Mouse (Mus musculus): ENCODE measurements around the gene Synj2.

Gene Synj2

DNA sequence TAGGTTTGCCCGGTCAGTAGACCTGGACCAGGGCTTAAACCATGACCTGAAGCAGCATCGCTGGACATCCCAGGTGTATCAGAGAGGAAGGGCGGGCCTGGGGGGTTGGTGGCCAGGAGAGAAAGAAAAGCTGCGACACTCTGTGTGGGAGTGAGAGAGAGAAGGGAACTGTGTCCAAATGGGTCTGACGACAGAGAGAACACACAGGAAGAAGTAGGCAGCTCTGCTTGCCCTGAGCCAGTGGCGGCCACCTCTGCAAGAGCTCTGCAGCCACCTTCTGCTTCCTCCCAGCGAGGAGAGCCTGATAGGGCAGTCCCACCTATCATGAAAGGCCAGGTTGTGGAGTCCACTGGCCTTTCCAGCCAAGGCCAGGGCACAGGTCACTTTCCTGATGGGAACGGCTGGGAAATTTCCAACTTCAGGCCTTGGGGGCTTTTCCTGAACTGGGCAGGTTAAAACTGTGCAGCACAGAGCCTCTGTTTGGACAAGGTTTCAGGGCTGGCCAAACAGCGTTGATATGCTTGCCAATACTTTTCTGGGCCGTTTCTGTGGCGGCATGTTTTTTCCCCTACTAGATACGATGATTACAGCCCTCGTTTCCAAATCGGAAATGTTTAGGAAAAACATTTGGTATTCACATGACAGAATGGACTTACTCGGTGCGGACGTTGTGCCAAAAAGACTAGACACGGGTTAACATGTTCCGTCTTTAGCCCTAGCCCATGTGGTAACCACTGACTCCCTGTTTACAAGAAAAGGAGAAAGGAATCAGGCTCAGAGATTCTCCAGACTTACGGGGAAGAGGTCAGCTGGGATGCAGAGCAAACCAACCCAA lies 35.4 kb downstream of the Synj2 start:
- peak; percentile 67 for DNase-seq (ENCODE audit: low read depth)

DNA sequence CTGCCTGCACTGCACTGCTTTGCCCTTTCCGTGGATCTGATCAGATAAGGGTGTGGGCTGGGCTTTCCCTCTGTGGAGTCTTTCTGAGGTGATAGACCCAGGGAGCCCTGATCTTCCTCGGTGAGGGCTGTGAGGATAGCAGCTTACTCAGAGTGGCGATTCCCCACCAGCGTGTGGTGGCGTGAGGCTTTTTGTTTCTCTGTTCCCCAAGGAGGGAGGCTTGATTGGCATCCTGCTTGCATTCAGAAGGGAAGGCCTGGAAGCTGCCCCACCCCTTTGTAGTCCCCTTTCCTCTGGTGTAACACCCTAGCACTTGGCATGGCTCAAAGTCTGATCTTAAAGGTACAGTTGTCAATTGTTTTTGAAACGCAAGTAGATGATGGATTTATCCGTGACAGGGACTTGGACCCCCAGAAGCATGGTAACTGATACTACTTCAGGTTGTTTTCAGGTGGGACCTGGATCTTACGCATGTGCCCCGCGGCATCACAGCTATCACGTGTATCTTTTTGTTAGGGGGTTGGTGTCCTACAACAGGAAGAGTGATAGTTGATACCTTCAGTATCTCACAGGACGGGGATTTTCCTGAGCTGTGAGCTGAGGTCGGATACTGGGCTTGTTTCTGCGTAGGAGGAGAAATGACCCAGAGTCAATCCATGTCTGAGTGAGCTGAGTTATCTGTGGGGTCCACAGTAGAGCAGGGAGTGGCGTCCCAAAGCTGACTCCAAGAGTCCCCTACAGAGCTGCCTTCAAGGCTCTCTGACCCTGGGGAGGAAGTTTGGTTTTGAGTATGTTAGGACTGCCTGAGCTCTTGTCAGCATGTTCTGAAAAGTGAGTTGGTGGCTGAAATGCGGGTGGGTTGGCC lies 36.2 kb downstream of the Synj2 start:
- DNase-seq (ENCODE audit: low read depth): peak; percentile 78

DNA sequence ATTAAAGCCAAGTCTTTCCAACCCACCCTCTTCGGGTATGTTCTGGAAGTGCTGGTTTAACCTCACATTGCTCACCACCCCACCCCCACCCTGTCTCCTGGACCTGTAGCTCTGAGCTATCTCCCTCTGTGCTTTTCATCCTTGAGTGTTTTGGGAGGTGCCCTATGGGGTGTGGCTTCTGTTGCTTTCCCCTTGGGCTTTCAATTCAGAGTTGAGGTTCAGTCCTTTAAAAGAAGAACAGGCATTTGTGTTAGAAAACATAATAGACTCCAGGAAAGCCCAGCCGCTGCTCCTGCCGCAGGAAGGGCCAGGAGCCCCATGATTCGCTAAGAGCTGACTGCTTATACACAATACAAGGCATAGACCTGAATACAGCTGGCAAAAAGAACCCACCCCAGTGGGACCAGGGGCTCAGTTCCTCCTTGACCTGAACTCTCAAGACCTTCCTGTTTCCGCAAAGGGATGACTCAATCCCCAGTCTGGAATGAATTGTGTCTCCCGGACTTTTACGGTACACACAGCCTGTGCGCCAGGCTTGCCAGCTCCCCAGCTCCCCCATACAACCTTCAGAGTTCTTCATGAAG lies 36.9 kb downstream of the Synj2 start:
- no peak for DNase-seq (ENCODE audit: low read depth)

DNA sequence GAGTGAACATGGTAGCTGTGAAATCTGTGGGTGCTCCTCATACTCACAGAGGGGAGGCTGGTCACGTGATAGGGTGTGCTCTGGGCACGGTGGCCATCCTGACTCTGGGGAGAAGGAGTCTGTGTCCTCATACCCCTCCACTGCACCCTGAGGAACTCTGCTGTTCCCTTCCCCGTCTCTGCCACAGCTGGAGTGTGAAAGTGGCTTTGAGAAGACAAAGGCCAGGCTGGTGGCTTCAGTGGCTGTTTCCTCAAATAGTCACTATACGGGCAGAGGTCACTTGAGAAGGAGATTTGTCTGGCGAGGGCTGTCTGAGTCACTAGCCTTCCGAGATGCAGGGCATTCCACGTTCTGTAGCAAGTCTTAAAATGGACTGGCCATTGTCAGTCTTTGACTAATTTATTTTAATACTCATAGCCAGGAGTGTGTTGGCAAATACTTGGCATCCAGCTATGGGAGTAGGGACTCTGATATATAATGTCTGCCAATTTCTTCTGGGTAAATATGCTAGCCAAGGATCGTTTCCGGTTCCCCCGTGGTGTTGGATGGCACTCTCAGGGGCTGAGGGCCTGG lies 37.5 kb downstream of the Synj2 start:
- DNase-seq (ENCODE audit: low read depth): no peak

DNA sequence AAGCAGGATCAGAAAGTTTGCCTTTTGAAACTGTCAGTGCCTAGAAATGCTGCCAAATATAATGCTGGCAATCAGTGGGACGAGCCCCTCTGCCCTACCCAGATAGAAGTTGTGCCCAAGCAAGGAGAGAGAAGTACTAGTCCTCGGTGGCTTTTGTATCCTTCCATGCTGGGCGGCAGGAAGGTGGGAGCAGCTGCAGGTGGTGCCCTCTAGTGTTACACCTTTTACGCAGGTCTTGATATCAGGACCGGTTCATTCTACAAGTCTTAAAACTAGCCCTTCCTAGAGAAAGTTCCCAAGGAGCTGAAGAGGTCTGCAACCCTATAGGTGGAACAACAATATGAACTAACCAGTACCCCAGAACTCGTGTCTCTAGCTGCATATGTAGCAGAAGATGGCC lies 39.8 kb downstream of the Synj2 start:
- peak; percentile 53 for DNase-seq (ENCODE audit: low read depth)

DNA sequence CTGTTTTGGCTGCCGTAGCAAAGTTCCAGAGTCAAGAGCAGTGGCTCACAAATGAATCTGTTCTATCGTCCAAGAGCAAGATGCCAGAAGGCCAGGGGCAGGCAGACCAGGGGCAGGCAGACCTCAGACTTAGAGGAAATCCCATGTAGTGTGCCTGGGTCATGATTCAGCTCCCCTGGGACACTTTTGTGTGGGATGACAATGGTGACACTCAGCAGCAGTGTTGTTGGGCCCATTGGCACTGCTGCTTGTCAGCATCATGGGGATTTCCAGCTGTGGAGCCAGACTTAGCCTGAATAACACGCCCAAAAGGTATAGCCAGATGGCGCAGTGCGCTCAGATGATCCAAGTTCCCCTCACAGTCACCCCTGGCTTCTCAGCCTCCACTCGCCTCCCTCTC lies 42.1 kb downstream of the Synj2 start:
- no peak for DNase-seq (ENCODE audit: low read depth)

DNA sequence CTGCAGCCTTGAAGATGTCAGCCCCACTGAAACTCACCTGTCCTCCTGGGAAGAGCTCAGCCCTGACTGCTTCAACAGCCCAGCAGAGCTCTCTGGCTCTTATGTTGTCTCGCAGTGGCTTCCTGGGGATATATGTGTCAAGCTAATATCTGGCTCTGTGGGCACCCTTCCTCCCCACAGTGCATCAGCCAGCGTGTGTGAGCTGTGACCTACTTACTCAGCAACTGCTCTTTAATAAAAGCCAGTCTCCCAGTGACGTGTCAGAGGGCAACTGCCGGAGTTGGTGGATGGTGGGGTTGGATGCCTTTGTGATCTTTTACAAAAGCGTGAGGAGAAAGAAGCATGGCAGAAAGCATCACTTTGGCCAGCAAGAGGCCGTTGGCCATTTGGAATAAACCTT lies 42.8 kb downstream of the Synj2 start:
- DNase-seq (ENCODE audit: low read depth): no peak

DNA sequence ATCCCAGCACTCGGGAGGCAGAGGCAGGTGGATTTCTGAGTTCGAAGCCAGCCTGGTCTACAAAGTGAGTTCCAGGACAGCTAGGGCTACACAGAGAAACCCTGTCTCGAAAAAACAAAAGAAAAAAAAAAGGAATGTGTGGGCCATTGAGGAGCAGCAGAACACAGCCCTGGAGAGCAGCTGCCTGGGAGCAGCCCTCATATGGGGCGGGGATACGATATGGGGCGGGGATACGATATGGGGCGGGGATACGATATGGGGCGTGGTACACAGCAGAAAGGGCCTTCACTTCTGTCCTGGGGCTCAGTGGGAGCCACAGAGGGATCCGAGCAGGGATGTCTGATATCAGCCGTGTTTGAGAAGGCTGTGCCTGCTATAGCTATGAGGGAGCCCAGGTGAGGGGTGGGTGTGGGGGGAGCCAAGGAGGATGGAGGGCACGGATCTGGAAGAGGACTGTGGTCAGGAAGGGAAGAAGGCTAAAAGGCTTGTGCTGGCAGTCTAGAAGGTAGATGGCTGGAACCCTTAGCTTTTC lies 43.7 kb downstream of the Synj2 start:
- DNase-seq (ENCODE audit: low read depth): no peak

DNA sequence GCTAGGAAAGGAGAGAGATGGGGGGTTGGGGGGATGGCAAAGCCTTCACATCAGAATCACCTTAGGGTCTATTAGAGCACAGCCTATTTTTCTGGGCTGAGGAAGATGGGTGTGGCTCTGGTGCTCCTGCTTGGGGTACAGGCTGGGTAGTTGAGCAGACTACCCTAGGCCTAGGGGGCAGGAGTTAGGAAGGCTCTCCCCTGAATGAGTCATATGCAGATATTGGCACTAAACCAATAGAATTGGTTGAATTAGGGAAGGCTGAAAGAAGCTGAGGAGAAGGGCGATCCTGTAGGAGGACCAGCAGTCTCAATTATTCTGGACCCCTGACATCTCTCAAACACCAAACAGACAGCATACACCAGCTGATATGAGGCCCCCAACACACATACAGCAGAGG lies 44.2 kb downstream of the Synj2 start:
- no peak for DNase-seq (ENCODE audit: low read depth)

DNA sequence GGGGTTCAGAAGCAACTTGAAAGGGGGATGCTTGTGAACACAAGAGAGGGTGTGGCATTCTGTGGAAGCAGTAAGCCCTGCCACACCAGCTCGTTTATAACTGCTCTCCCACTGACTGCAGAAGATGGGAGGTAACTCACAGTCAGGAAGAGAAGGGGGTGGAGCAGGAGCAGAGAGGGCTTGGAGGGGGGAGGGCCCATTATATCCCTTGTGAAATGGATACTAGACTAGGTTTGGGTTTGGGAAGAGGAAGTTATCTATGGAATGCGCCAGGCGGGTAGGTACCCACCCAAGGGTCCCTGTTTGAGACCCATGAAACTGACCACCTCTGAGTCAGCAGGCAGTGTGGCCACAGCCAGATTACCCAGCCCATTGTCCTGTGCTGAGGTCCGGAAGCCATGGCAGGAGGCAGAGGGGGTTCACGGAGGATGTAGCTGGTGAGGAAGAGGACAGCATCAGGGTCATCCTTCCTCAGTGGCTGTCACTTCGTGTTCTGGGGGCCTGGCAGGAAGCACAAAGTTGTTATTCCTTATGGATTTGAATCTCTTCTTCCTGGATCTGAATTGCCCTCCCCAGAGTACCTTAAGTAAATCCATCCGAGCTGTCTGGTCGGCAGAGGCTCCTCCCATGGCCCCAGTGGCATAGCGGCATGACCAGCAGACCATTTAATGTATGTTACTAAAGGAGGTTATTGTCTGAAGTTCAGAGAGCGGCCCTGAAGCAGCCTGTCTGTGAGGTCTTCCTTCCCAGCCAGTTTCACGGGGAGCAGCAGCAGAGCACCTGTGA lies 46.4 kb downstream of the Synj2 start:
- no peak for DNase-seq (ENCODE audit: low read depth)

DNA sequence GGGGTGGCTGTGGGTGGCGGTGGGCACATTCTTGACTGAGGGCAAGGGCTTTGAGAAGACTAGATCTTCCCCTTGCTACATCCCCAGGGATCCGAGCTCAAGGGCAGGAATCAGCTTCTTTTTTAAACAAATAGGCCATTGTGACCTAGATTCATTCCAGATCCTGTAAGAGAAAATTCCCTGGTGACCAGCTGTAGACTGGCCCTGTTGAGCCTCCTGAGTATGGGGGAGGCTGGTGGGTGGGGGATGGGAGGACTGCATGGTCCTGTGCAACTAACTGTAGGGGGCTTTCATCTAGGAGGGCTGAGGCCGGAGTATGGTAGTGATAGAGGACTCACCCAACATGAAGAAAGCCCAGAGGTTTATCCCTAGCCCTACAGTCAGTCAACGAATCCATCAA lies 47.0 kb downstream of the Synj2 start:
- DNase-seq (ENCODE audit: low read depth): no peak

DNA sequence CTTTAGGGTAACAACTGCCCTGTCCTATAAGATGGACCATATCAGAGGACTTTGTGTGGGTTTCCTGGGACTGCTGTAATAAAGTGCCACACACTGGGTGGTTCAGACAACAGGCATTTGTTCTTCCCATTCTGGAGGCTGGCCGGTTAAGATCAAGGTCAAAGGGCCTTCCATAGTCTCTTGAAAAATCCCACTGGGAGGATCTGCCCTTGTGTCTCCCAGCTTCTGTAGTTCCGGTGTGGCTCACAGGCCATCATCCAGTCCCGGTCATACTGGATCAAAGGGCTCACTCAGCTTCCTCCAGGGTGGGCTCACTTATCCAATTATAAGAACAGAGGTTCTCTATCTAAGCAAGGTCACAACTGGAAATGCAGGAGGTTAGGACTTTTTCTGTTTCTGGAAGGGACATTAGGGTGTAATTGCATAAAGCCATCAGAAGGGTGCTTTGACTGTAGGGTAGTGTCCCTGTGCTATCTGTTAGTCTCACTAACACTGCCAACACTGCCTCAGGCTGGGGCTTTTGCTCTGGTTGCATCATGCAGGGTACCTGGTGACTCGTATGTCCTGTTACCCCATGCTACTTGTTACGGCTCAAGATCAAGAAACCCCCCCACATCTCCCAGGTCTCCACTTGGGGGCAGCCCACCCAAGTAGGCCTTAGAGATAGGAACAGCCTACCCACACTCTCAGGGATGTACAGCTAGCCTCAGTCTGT lies 51.9 kb downstream of the Synj2 start:
- DNase-seq (ENCODE audit: low read depth): no peak

DNA sequence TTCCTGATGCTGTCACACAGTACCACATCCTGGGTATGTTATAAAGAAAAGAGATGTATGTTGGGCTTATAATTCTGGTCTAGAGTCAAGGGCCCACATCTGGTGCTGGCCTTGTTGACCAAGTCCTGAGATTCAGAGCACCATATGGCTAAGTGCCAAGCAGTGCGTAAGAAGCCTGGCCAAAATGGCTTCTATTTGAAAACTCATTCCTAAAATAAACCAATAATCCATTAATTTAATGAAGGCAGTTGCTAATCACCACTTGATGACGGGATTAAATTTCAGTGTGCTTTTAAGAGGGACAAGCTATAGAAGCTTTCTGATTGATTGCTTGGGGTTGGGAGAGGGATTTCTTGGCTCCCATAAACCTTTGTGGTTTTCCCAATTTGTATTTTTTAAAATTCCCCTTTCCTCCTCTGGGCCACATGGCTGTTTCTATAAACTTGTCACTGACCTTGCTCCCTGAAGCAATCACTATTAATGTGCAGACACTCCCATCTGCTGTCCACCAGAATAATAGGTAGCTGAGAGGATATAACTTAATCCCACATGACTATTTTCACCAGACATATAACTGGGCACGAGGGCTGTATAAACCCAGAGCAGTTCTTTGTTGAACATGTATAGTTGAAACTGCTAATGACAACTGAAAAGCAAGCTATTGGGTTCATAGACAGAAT lies 52.6 kb downstream of the Synj2 start:
- DNase-seq (ENCODE audit: low read depth): no peak

DNA sequence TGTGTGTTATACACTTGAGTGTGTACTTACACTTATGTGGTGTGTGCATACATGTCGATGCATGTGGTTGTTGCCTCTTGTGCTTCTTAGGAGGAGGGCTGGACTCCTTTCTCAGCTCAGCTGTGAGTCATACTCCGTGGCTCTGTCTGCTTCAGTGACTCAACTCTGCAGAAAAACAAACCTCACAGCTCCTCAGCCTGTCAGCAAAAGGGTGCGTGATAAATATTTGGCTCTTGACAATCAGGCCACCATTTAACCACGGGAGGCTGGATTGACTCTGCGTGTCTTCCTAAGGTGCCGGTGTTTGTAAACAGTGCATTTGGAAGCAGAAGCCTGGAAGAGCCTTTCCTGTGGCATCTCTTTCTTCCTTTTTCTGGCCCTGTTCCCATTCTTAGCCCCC lies 53.5 kb downstream of the Synj2 start:
- DNase-seq (ENCODE audit: low read depth): no peak

DNA sequence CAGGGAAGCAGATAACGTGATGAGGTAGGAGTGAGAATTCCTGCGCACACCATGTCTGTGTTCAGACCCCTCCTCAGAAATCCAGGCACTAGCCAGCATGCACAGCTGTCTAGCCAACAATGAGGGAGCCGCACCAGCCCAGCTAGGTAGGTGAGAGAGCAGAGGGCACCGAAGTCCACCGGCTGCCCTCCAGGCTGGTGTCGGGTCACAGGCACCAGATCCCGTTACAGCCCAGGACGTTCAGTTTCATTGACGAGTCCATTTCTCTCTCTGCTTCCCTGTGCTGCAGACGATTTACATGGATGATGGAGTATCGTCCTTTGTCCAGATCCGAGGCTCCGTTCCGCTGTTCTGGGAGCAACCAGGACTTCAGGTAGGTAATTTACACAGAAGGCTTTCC lies 55.5 kb downstream of the Synj2 start:
- DNase-seq (ENCODE audit: low read depth): no peak

DNA sequence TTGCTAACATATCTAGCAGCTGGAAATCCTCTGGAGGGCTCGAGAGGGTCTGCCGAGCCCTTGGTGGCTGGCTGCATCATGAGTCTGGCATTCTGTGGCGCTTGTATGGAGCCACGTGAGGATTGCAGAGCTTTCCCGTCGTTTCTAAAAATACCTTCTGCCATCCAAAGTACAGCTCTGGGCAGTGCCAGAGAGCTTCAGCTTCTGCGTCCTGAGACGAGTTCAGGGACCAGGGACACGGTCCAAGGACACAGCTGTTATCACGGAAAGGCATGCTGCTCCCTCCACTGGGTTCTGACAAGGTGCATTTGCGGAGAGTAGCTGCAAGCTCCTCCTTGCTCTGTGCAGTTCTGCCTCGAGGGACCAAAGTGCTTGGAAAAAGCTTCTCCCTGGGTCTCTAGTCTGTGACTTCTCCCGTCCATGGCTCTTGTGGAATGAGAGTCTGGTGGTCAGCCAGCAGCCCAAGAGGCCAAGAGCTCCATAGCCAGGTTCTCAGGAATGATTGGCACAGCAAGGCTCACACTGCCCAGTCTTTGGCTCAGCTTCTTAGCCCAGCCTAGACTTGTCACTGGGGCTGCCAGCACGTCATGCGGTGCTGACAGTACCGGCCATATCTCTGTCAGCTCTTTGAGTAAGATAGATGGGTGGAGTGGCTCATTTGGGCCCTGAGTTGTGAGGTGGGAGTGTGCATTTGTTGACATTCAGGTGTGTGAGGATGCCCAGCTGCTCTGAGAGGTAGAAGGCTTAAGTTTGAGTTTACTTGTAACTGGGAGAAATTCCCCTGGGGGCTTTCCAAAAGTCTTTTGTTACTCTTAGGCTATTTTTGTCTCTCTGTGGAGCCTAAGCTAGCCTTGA lies 56.5 kb downstream of the Synj2 start:
- DNase-seq (ENCODE audit: low read depth): no peak

DNA sequence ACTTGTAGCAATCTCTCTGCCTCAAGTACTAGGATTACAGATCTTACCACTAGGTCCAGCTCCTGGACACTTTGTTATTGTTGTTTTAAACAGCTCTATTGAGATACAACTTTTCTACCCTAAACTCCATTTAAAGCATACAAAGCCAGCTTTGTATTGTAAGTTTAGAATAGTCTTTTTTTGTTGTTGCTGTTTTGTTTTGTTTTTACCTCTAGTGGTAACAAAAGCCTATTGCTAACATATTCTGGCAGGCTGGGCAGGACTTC lies 57.1 kb downstream of the Synj2 start:
- no peak for DNase-seq (ENCODE audit: low read depth)

DNA sequence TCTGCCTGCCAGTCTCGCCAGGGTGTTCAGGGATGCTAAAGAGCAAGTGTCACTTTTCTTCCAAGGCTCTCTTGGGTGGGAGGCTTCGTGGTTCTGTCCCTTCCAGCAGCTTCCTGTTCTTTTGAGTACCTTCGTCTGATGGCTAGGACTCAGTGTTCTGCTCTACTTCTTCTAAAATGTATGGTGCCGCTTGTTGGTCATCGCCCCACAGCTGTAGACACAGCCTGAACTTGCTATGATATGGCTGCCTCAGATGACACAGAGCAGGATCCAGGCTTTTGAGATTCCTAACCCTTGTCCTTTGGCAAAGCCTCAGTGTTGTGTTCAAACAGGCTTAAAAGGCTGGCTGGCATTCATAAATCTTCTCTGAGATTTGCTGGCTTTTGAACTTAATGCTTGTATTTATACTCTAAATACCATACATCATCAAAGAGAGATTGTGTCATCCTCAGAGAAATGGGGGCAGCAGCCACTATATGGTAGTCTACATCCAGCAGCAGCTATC lies 58.0 kb downstream of the Synj2 start:
- DNase-seq (ENCODE audit: low read depth): no peak

DNA sequence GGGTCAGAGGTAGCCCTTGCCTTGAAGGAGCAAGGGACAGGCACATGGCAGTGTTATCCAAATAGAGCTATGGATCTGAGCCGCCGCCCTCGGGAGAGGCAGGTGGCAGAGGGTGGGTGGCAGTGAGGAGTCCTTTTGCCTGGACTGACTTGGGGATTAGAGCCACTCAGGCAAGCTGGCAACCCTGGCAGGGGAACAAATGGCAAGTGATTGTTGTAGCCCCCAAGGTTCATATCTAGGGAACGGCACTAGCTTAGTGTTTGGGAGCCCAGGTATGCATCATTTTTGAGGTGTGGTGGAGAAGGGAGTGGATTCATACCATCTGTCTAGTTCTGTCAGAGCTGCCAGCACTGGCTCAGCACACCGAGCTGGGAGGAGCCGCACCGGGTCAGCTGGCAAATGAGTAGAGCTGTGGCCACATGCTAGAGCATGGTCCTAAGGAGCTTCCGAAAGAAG lies 59.8 kb downstream of the Synj2 start:
- no peak for DNase-seq (ENCODE audit: low read depth)

Data from induced T-regulatory cell, adult 2 months (primary cell).